Mouse (Mus musculus) kidney, adult 2 months (tissue): ENCODE results near the gene Mast4.

Source experiments
- CTCF ChIP-seq: fragments of 200-500 bp; conservative IDR thresholded peaks from 2 replicates; pipeline ENCODE4 v1.5.1; 2011; ENCODE audit warnings: low read depth, mild to moderate bottlenecking, control low read depth, low read length, moderate library complexity, mixed read lengths; ENCODE audit not compliant: insufficient read depth, insufficient read length
- POLR2A ChIP-seq: fragments of 200-500 bp; IDR thresholded peaks from one replicate; pipeline ENCODE4 v1.6.1; 2011; ENCODE audit warnings: low read depth, low read length, control low read depth

DNA sequence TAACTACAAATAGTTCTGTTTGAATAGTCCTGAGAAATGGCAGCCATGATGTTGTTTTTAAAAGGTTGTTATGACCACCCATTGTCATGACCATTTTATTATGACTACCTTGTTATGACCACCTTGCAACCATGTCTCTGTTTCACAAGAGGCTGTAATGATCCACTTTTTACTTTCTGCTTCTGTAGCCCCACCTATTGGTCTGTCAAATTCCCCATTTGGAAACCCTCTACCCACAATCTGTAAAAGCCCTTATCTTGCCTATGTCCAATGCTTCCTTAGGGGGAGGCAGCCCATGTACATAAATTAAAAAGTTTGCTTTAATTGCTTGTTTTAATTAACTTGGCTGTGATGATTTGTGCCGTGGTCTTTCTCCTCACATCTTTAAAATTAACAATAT, 419.0 kb downstream of the Mast4 start:
- TF ChIP-seq CTCF (no peak), POLR2A (no peak)
